Mouse (Mus musculus) cerebellum, adult 11 months (tissue): ENCODE results near the gene Fam19a4.

Experiments
- DNase-seq: peaks from one replicate; pipeline ENCODE4 v3.0.0; 2022

The Fam19a4 gene

GRCm38 (mm10) chr6:97060074-97060681 lies at the start of gene Fam19a4:
Gene Fam19a4 (minus strand): TSS chr6:97060413.
- DNase-seq, result no peak

GRCm38 (mm10) chr6:97106777-97107176 lies 46.6 kb upstream of the Fam19a4 start:
- DNase-seq, result peak; percentile 7

GRCm38 (mm10) chr6:97106106-97106505 lies 45.9 kb upstream of the Fam19a4 start:
- no peak for DNase-seq

GRCm38 (mm10) chr6:97104264-97104852 lies 44.1 kb upstream of the Fam19a4 start:
- no peak for DNase-seq

GRCm38 (mm10) chr6:97101958-97102702 lies 41.9 kb upstream of the Fam19a4 start:
- no peak for DNase-seq

GRCm38 (mm10) chr6:97101190-97101957 lies 41.2 kb upstream of the Fam19a4 start:
- DNase-seq, result no peak

- no peak for DNase-seq
Observed at GRCm38 (mm10) chr6:97082336-97082735, 22.1 kb upstream of the Fam19a4 start.

- DNase-seq, result no peak
Observed at GRCm38 (mm10) chr6:97080016-97080415, 19.8 kb upstream of the Fam19a4 start.

- DNase-seq, result no peak
Observed at GRCm38 (mm10) chr6:97059599-97059998, 614 bp downstream of the Fam19a4 start.

GRCm38 (mm10) chr6:97052196-97052770 lies 7.9 kb downstream of the Fam19a4 start:
- DNase-seq, result no peak

GRCm38 (mm10) chr6:97048403-97048802 lies 11.8 kb downstream of the Fam19a4 start:
- no peak for DNase-seq

- no peak for DNase-seq
Observed at GRCm38 (mm10) chr6:97046541-97046940, 13.7 kb downstream of the Fam19a4 start.

- no peak for DNase-seq
Observed at GRCm38 (mm10) chr6:97027110-97027677, 33.0 kb downstream of the Fam19a4 start.

GRCm38 (mm10) chr6:97019323-97019722 lies 40.9 kb downstream of the Fam19a4 start:
- no peak for DNase-seq

GRCm38 (mm10) chr6:97016711-97017110 lies 43.5 kb downstream of the Fam19a4 start:
- DNase-seq, result no peak

- no peak for DNase-seq
Observed at GRCm38 (mm10) chr6:97016018-97016417, 44.2 kb downstream of the Fam19a4 start.

GRCm38 (mm10) chr6:97006513-97007094 lies 53.6 kb downstream of the Fam19a4 start:
- DNase-seq, result peak; percentile 7

GRCm38 (mm10) chr6:97005038-97005437 lies 55.2 kb downstream of the Fam19a4 start:
- DNase-seq, result no peak

GRCm38 (mm10) chr6:96995556-96996159 lies 64.6 kb downstream of the Fam19a4 start:
- no peak for DNase-seq

- DNase-seq, result no peak
Observed at GRCm38 (mm10) chr6:96991741-96992140, 68.5 kb downstream of the Fam19a4 start.

GRCm38 (mm10) chr6:96977537-96977936 lies 82.7 kb downstream of the Fam19a4 start:
- DNase-seq, result no peak

GRCm38 (mm10) chr6:96944796-96945195 lies 115.4 kb downstream of the Fam19a4 start:
- DNase-seq, result no peak
